Mouse (Mus musculus): ENCODE data around the gene D11Wsu47e.

DNA sequence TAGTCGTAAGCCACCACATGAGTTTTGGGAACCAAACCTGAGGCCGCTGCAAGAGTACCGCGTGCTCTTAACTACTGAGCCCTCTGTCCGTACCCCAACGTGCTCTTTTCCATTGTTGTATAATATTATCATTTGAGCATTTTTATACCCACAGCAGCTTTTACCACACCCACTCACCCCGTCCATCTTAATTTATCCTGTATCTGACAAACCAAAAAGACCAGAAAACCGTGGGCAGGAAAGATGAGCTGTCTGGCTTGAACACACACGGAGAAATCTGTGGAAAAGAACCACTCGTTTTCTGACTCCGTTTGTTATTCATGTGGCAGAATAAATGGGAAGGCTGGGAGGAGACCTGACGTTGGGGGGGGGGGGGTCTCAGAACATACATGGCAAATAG lies 6.3 kb downstream of the D11Wsu47e start:
- TF ChIP-seq CTCF (IDR thresholded peaks at IDR 0.05; ENCODE audit: extremely low read depth, insufficient read depth, insufficient read length, insufficient replicate concordance), result no peak
- TF ChIP-seq POLR2A (IDR thresholded peaks at IDR 0.05; ENCODE audit: low read depth, low read length), result no peak
